Mouse (Mus musculus) T-cell, adult 2 months (primary cell): ENCODE data around the gene Smndc1.
A peak's percentile ranks its signal among the peaks of the same experiment; 100 is the strongest.

Source experiments
- DNase-seq: peaks from one replicate; pipeline ENCODE4 v3.0.0; 2022; ENCODE audit warnings: low spot score

Gene Smndc1

DNA sequence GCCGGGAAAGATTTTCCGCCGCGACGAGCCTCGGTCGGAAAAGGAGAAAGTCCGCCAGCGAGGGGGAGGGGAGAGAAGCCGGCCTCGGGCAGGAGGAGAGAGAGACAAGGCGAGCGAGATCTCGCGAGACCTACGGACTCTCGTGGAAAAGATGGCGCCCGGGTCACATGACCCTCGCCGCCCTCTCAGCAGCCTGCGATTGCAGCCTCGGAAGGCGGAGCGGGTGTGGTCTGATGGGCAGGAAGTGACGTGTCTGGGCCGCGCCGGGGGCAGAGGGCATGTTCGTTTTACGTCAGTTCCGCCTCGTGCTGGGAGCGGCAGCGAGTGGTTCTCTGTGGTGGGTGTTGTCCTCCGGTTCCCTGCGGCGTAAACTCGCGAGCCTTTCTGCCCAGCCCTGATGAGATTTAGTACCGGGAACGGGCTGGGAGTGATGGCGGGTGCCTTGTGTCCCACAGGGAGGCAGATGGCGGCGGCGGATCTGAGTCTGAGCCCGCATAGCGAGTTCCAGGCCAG lies at the start of gene Smndc1:
Gene Smndc1, minus strand, starts transcription at position 84 of the 513 bp plus-strand sequence.
- peak; percentile 100 for DNase-seq

- DNase-seq = no peak
Observed at GRCm38 (mm10) chr19:53439340-53439739, 49.0 kb upstream of the Smndc1 start.

DNA sequence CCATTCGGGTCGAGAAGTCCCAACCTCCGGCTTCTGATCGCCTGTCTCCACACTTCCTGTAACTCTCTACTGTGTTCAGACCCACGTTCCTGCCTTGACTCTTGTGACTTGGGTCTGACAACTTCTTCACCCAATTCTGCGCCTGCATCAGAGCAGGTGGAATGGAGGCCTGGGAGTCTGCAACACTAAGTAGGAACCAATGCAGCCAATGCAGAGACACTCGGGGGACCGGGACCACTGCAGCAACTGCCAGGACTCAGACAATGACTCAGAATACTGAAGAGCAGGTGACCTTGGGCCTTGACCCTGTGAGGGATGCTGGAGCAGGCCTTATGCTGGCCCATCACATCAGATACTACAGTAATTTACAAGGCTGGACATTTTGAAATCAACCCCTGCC lies 47.6 kb upstream of the Smndc1 start:
- no peak for DNase-seq

- DNase-seq = no peak
Observed at GRCm38 (mm10) chr19:53437311-53437958, 47.1 kb upstream of the Smndc1 start.

- DNase-seq = peak; percentile 42
Observed at GRCm38 (mm10) chr19:53433949-53434689, 43.7 kb upstream of the Smndc1 start.

DNA sequence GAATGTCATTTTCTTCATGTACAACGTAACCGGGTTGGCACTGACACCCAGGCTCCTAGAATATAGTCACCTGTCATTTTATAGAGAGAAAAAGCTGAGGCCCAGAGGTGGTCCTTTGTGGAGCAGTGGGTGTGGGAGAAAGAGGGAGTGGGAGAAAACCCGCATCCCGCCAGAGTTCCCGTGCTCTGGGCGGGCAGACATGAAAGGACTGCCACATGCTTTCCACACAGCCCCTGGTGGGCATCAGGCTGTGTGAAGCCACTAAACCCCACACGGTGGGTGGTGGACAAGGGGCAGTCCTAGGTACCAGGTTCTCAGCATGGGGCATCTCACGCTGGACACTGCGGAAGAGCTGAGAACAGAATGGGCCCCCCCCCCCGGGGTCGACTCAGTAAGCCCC lies 40.6 kb upstream of the Smndc1 start:
- DNase-seq = no peak

GRCm38 (mm10) chr19:53430356-53430755 lies 40.0 kb upstream of the Smndc1 start:
- DNase-seq = no peak

- DNase-seq = no peak
Observed at GRCm38 (mm10) chr19:53427817-53428216, 37.4 kb upstream of the Smndc1 start.

DNA sequence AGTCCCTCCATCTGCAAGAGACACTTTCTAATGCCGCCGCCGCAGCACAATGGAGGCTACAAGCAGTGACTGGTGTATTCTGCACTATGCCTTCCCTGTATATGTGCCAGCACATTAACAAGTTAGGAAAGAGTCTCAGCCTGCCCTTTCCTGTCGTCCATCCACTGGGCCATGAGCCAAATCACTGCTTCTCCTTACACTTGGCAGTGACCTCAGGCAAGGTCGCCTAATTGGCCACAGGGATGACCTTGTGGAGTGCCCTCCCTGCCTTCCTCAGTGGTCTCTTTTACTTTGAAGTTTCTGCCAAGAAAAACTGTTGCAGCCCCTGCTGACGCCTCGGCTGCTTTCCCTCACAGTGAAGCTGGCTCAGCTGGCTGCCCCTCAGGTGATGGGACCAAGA lies 37.0 kb upstream of the Smndc1 start:
- no peak for DNase-seq

GRCm38 (mm10) chr19:53425824-53426223 lies 35.4 kb upstream of the Smndc1 start:
- DNase-seq = no peak

DNA sequence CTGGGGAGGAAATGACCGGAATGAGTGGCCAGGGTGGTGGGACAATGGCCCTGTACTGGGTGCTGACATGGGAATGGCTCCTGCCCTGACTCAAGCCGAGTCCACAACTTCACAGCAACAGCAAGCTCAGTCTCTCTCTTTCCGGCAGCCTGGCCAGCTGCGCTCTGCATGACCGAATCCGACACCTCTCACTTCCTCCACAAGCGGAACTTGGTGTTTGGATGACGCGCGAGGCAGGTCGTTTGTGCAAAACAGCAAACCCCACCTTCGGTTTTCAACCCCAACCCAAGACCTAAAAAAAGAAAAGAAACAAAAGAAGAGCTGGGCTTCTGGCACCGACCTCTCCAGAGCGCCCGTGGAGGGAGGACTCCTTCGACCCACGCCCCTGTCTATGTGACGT lies 34.3 kb upstream of the Smndc1 start:
- DNase-seq = peak; percentile 98

DNA sequence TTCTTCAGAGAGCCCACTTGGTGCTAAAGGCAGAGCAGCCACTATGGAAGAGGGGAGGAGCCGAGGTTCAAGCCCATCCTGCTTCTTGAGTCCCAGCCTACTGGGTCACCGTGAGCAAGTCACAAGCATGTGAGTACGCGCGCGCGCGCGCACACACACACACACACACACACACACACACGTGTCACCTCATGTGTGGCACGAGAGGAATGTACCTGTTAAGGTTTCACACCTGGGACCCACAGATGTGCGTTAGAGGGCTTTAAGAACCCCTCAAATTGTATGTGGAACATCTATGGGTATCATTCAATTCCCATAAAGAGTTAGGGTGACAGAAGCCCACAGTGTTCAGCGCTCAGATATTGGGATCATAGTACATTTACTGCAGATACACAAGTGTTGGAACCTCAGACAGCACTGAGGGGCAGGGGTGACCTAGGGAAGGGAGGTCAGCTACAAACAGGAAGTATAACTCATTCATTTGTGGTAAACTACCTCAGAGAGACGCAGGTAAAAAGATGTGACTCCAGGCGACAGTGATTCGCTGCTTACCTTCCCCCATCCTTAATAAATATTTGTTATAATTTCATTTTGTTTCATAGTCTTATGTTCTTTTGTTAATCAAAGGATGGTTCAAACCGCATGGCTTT lies 33.6 kb upstream of the Smndc1 start:
- DNase-seq = peak; percentile 80

DNA sequence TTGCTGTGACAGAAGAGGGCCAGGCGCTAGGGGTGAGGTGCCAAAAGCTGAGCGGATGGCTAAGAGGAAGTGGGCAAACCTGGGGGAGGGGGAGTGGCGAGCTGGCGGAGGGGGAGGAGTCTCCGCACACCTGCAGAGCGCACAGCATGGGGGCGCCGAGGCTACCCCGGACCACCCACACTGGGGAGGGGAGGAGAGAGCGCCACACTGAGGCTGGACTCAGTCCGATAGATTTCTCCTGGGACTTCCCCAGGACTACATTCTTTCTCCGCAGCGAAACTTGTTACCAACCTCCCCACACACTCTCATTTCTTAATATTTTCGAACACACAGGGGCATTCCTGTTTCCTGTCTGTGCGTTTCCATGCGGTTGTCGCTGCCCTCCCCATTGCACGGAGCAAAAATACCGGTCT lies 33.0 kb upstream of the Smndc1 start:
- peak; percentile 86 for DNase-seq

DNA sequence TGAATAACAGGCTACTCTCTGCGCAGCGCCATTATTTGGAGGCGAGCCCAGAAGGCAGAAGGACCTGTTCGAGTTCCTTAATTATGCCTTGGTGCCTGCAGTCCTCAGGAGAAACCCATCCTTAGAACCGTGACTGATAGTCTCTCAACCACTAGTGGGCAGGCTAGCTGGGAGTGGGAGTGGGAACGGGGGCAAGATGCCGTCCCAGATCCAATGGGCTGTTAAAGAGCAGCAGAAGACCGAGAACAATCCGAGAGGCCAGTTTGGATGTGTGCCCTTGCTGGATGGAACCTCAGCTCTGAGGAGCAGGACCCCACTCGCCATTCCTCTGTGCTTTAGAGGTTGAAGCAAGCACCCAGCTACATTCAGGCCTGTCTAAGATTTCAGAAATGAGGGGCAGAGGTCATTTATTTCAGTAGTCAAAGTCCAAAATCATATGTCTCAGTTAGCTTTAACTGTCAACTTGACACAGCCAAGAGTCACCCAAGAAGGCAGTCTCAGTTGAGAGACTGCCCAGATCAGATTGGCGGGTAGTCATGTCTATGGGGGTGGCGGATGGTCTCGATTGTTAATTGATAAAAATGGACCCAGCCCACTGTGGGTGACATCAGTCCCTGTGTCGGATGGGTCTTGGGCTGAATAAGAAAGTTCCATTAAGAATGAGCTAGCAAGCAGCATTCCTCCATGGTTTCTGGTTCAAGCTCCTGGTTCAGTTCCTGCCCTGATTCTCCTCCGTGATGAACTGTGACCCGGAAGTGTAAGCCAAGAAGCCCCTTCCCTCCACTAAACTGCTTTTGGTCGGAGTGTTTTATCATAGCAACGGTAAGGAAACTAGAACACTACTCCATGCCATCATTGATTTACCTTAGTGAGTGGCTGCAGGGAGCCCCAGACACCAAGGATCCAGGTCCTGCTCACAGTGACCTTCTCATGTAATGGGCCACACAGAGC lies 32.3 kb upstream of the Smndc1 start:
- DNase-seq = peak; percentile 15

- DNase-seq = no peak
Observed at GRCm38 (mm10) chr19:53421583-53422188, 31.3 kb upstream of the Smndc1 start.

DNA sequence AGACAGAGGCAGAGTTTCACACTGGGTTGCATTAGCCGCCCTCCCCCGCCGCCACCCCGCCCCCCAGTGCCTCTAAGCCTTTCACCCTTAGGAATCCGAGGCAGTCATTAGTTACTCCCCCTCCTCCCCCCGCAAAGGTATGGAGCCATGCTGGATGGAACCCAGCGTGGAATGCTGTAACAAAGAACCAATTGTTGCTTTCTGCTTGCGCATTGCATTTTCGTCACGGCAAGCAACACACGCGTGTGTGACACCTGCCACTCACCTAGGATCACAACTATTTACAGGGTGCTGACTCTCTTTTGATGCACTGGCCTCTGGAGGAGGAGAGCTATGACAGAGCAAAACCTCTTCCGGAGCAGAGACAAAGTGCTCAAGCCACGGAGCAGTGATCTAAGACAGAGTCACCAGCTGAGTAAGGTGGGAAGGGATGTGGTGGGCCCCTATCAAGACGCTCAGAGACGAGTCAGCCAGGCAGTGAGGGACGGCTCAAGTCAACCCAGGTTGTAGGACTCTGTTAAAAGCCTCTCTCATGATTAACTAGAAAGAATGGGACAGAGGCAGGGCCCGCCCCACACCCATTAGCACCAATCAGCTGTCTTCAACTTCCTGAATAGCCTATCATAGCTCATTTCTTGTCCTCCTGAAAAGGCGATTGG lies 30.7 kb upstream of the Smndc1 start:
- peak; percentile 91 for DNase-seq

DNA sequence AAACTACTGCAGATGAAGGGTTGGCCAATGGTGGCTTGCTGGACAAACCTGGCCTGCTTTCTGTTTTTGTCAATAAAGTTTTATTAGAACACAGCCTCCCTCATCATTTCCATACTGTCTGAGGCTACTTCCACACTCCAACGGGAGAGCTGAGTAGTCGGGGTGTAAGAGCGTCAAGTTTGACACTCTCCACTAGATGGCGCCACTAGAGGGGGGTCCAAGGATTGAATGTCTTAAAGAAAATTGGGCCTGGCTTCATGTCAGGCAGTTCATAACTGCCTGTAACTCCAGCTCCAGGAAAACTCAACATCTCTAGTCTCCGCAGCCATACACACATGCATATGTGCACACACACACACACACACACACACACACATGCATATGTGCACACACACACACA lies 29.5 kb upstream of the Smndc1 start:
- peak; percentile 86 for DNase-seq

GRCm38 (mm10) chr19:53415198-53415597 lies 24.8 kb upstream of the Smndc1 start:
- DNase-seq = no peak

- DNase-seq = no peak
Observed at GRCm38 (mm10) chr19:53414650-53415049, 24.3 kb upstream of the Smndc1 start.

- DNase-seq = no peak
Observed at GRCm38 (mm10) chr19:53413617-53414380, 23.4 kb upstream of the Smndc1 start.
